Mouse (Mus musculus) gastrocnemius, postnatal 25 days (tissue): Measurements from ENCODE around the gene Wdr18. TPM values are rescaled to one million over a fixed set of nuclear protein-coding genes. Genes with fewer than 3 reads are reported as not detected.

ENCODE experiments used
- total RNA-seq, 2 experiments: library from RNA; stranded (reverse); gene quantifications; 1 replicate in 1 of 2; 2 replicates in 1 of 2; pipeline ENCODE4 v1.2.3; 2021

The Wdr18 gene
- total RNA-seq, 2 experiments from 2014 or later, result 16.4 to 18.0 TPM

Other genes with a start within 250 kb of the Wdr18 start
- under 1 TPM; 0.67 TPM for gene Hcn2, start 243.5 kb upstream of the Wdr18 start, total RNA-seq
- 10 to 100 TPM; 26.7 to 27.2 TPM for gene Polrmt, start 213.6 kb upstream of the Wdr18 start, total RNA-seq
- not detected for gene Fgf22, start 205.1 kb upstream of the Wdr18 start, total RNA-seq
- gene Rnf126, start 193.2 kb upstream of the Wdr18 start, total RNA-seq, result 10 to 100 TPM; 27.4 to 33.4 TPM
- 1 to 10 TPM; 2.0 to 2.1 TPM for gene Fstl3, start 182.9 kb upstream of the Wdr18 start, total RNA-seq
- not detected for gene Prss57, start 169.2 kb upstream of the Wdr18 start, total RNA-seq
- gene Palm, start 166.6 kb upstream of the Wdr18 start, total RNA-seq, result 10 to 100 TPM; 23.6 to 24.8 TPM
- under 1 TPM in 1 of 2 experiments, not detected in 1; 0.40 TPM for gene Misp, start 139.2 kb upstream of the Wdr18 start, total RNA-seq
- gene Ptbp1, start 105.7 kb upstream of the Wdr18 start, total RNA-seq, result 10 to 100 TPM; 26.8 to 27.1 TPM
- gene Prtn3, start 85.7 kb upstream of the Wdr18 start, total RNA-seq, result under 1 TPM in 1 of 2 experiments, not detected in 1; 0.35 TPM
- under 1 TPM; 0.13 to 0.27 TPM for gene Plppr3, start 85.5 kb upstream of the Wdr18 start, total RNA-seq
- gene Elane, start 73.9 kb upstream of the Wdr18 start, total RNA-seq, result not detected
- gene Cfd, start 69.3 kb upstream of the Wdr18 start, total RNA-seq, result 100 to 1,000 TPM in 1 of 2 experiments, 10 to 100 TPM in 1; 12.5 to 381 TPM
- 10 to 100 TPM; 29.2 to 34.4 TPM for gene Med16, start 51.2 kb upstream of the Wdr18 start, total RNA-seq
- not detected for gene Gm26602, start 49.3 kb upstream of the Wdr18 start, total RNA-seq
- gene Kiss1r, start 43.2 kb upstream of the Wdr18 start, total RNA-seq, result under 1 TPM; 0.18 to 0.29 TPM
- gene R3hdm4, start 38.9 kb upstream of the Wdr18 start, total RNA-seq, result 100 to 1,000 TPM; 103 to 113 TPM
- gene Arid3a, start 33.1 kb upstream of the Wdr18 start, total RNA-seq, result 1 to 10 TPM; 2.4 to 2.8 TPM
- not detected for gene Grin3b, start 10.6 kb downstream of the Wdr18 start, total RNA-seq
- 10 to 100 TPM; 70.1 to 80.6 TPM for gene Tmem259, start 24.2 kb downstream of the Wdr18 start, total RNA-seq
- gene Cnn2, start 28.4 kb downstream of the Wdr18 start, total RNA-seq, result 1 to 10 TPM; 8.5 to 9.4 TPM
- gene Abca7, start 36.3 kb downstream of the Wdr18 start, total RNA-seq, result 1 to 10 TPM; 4.9 to 5.7 TPM
- 1 to 10 TPM; 1.0 to 2.1 TPM for gene Arhgap45, start 56.5 kb downstream of the Wdr18 start, total RNA-seq
- gene Polr2e, start 79.6 kb downstream of the Wdr18 start, total RNA-seq, result 10 to 100 TPM; 43.2 to 45.5 TPM
- 100 to 1,000 TPM; 527 to 618 TPM for gene Gpx4, start 87.0 kb downstream of the Wdr18 start, total RNA-seq
- 1 to 10 TPM; 5.6 to 6.7 TPM for gene Sbno2, start 145.4 kb downstream of the Wdr18 start, total RNA-seq
- gene Stk11, start 155.7 kb downstream of the Wdr18 start, total RNA-seq, result 100 to 1,000 TPM in 1 of 2 experiments, 10 to 100 TPM in 1; 99.8 to 120 TPM
- gene Atp5d, start 178.5 kb downstream of the Wdr18 start, total RNA-seq, result 100 to 1,000 TPM; 634 to 665 TPM
- gene Cbarp, start 180.7 kb downstream of the Wdr18 start, total RNA-seq, result 1 to 10 TPM; 1.2 to 1.6 TPM
- gene Midn, start 188.1 kb downstream of the Wdr18 start, total RNA-seq, result 10 to 100 TPM; 33.7 to 34.8 TPM
- gene Cirbp, start 205.8 kb downstream of the Wdr18 start, total RNA-seq, result 10 to 100 TPM; 17.3 to 21.4 TPM
- gene 1600002K03Rik, start 212.8 kb downstream of the Wdr18 start, total RNA-seq, result 1 to 10 TPM; 5.1 to 5.9 TPM
- gene Efna2, start 219.3 kb downstream of the Wdr18 start, total RNA-seq, result under 1 TPM; 0.26 to 0.54 TPM